Mouse (Mus musculus): ENCODE data around the gene Phf21a.
A peak's percentile ranks its signal among the peaks of the same experiment; 100 is the strongest.
"Not testable (repeated sequence)": the region's sequence is repeated elsewhere in the genome, so short reads cannot be mapped to it uniquely, and the experiment has no call there.

Gene Phf21a

DNA sequence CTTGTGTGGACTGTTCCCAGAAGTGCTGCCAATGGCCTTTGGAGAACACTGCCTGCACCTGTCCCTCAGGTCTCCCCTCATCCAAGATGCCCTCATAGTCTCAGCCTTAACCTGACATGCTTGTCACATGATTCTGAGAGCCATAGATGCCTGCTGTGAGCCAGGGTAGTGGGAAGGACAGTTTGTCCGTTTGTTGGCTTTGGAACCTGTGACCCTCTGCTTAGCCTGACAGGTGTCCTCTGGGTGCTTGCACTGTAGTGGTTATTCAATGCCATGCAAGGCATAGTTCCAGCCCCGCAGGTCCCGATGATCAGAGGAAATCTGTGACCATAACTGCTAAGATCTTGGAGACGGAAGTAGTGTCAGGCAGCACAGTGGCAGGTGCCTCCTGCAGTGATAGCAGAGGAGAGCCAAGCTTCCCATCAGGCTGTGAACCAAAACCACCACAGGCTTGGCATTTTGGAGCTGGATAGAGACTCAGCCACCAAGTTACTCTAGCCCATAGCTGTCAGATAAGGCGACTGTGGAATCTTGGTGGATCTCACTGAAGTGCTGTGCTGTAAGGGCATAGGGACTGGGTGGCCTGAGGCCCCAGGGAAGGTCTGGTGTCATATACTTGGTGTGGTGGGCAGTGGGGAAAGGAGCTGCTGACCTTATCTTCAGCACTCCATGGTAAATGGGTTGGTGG lies 289.1 kb downstream of the Phf21a start, which contains the start of gene 1700029I15Rik:
TSS of gene 1700029I15Rik (plus strand) at position 638 of the 688 bp plus-strand sequence.
- DNase-seq (ENCODE audit: low spot score in 2 of 2): no peak

DNA sequence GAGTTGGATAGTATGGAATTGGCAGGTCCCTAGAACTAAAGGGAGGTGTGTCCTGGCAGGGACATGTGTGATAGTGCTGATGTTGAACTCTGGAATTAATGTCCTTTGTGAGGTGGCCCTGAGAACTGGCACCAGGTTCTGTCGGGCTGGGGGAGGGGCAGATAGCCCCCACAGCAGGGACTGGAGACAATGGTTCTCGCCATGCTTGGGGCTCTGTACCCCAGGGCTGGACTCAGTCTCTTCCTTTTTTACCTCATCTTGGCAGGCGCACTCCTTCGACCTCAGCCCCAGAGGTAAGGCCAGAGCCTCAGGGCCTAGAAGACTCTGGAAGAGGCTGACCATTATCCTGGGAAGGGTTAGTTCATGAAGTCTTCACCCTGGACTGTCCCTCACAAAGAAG lies 289.8 kb downstream of the Phf21a start:
- DNase-seq (ENCODE audit: low spot score in 2 of 2): no peak

DNA sequence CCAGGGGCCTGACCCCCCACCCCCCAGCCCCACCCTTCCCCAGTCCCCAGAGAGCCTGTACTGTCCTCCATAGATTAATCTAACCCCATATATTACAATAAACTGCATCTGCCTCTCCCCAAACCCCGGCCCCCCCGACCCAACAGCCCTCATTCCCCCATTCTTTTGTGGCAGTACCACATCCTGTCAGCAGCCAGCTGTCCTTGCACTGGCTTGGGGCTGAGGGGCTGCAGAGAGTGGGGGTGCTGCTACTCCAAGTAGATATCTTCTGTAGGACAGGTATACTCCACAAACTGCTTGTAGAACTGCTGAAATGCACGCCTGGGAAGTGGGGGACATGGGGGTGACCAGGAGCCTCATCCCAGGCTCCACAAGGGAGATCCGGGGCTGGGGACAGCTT lies 291.2 kb downstream of the Phf21a start:
- DNase-seq (ENCODE audit: low spot score in 2 of 2): no peak

DNA sequence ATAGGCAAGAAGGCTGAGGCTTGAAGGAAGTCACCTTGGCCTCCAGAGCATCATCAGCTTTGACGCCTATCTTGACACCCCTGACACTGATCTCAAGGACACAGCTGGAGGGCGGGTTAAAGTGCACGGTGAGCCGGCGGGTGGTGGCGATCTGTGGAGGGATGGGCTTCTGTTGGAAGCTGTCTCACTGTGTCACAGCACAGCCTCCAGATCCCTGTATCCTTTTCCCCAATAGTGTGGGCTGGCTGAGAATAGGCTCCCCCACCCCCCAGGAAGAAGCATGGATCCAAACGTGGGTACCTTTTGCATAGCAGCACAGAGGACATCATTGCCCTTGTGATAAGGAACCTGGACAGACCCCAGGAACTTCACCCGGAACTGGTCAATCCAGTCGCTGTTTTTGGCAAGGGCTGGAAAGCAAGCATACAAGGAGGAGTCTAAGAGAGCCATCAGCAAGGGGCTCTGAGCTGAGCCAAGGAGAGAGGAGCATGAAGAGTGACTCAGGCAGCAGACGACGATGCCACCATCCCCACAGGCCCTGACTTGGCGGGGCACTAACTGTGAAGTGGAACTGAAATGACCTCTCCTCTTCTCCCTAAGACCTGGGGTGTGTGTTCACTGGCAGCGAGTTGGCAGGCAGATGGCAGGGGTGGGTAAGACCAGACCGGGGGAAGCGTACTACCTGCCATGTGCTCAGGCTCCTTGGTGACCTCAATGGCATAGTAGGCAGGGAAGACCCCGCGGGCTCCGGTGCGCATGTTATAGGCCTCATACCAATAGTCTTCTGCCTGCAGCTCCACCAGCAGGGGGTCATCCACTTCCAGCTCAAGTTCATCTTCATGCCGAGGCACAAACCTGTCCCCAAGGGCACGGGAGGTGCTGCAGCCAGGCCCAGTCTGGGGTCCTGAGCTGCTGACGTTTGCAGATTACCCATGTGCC lies 292.5 kb downstream of the Phf21a start:
- DNase-seq (ENCODE audit: low spot score in 2 of 2): no peak

DNA sequence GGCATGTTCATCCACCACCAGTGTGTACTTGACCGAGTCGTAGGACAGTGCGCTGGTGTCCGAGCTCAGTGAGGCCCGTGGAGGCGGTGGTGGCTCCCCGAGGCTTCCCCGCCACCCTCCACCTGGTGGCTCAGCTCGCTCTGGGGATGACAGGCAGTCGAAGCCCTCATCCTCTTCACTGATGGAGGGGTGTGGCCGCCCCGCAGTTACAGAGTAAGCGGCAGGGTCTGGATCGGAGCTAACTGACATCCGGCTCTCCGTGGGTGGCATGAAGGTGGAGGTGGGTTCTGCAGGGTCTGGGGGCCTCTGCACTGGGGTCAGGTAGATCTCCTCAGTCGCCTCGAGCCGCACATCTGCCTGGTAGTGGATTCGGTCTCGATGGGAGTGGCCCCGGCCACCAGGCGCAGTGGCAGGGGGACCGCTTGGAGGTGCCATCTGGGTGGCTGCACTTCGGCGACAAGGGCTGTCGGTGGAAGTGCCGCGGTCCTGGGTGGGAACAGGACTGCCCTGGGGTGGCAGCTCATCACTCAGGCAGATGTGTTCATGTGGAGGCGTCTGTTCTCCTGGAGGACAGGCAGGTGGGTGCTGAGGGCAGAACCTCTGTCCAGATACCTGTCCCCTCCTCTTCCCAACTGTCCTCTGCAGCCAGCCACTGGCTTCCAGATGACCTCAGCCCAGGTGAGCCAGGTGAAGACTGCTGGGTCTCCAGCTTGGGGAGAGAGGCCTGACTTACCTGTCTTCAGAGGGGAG lies 294.1 kb downstream of the Phf21a start:
- no peak for DNase-seq (ENCODE audit: low spot score in 2 of 2)

DNA sequence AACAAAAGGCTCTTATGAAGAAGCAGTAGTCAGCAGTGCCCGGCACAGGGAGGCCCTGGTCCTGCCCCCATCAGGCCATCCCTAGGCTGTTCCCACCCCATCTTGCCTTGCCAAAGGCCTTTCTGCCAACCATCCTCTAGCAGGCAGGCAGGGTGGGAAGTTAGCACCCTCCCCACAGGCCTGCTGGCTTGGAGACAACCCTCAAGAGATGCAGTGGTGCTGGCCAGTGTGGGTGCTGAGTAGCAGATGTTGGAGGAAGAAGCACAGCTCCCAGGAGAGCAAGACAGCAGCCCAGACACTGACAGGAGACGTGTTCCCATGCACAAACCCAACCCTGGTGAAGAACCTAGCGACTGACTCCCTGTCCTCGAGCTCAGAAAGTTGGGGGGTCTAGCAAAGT lies 294.7 kb downstream of the Phf21a start:
- peak in 1 of 2 experiments; percentile 52 for DNase-seq (ENCODE audit: low spot score in 2 of 2)

DNA sequence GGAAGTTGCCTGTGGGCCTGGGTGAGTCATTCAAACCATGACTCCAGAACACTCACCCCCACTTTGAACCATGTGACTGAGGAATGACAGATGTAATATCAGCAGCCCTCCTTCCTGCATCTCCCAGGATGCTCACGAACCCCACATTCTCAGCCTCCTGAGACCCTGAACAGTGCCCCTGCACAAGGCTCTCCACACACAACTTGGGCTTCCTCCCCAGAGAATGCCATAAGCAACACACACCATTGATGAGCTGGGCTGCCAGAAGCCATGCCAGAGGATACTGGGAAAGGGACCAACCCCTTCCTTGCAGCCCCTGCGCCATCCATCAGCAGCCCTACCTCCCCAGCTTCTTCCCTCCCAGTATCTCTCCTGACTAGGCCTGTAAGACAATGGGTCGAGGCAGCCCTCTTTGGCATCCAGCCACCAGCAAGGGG lies 295.2 kb downstream of the Phf21a start:
- no peak for DNase-seq (ENCODE audit: low spot score in 2 of 2)

DNA sequence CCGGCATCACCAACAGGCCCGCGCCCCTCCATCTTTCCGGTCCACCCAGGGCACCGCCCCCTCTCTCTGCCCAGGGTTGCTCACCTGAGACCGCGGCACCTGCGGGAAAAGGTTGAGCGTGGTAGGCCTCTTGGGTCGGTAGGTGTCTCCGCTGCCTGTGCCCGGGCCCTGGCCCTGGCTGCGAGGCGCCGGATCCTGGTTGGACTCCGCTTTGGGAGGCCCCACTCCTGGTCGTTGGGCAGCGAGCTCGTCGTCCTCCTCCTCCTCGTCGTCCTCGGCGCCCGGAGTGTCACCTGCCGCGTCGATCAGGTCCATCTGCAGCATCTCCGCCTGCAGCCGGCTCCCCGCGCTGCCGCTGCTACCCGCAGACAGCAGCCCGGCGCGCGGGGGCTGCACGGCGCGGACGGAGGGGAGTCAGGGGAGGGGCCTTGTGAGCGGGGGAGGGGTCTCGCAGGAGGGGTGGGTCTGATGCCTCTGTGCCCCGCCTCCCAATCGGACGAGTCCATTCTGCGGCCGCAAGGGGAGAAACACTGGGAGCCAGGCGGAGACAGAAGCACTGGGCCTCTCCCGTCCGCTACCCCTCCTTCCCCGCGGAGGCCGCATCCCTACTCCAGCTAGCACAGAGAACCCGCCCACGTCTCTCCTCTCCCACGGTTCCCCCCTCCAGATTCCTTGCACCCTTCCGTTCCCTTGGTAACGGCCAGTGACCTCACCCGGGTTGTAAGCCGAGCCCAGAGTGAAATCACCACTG lies 296.1 kb downstream of the Phf21a start:
- peak; percentile 80 for DNase-seq (ENCODE audit: low spot score in 2 of 2)

DNA sequence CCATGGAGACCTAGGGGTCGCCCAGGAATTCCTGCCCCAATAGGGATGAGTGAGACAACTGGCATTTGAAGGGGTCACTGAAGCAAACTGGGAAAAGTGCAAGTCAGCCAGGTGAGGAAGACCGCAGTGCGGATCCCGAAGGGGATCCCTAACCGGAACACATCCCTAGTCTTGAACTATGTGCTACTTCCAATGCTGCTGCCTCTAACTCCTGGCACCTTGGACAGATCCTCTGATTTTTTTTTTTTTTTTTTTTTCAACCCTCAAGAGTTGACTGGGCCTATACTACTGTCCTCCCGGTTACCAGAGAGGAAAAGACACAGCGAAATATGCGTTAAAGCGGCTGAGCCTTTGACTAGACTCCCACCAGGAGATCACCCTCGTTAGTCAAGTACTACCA lies 296.7 kb downstream of the Phf21a start:
- no peak for DNase-seq (ENCODE audit: low spot score in 2 of 2)

DNA sequence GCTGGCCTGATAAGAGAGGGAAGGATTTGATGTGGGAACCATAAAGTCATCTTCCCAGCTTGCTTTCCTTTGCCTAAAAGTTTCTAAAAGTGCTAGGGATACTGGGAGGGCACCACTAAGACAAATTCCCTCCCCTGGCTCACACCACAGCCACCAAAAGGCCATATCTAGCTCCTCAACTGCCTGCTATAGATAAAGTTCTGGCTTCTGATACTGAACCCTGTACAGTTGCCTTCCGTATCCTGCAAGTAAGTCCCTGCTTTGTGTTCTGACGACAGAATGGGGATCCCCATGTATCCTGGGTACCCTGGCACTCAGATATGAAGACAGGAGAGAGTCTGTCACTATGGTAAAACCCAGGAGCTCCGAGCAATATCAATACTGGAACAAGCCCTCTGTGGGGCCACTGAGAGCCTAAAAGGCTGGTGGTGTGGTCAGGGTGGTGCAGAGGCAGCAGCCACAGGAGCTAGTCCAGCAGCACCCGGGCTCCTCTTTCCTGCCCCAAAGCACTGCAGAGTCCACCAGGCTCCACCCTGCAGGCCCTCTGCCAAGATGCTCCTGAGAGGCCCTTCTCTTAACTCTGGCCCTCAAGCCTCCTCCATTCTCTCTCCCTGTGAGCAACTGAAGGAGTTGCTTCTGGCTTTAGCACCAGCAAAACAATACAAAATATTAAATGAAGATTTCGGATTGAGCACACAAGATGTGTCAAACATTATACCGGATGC lies 297.5 kb downstream of the Phf21a start:
- DNase-seq (ENCODE audit: low spot score in 2 of 2): no peak

DNA sequence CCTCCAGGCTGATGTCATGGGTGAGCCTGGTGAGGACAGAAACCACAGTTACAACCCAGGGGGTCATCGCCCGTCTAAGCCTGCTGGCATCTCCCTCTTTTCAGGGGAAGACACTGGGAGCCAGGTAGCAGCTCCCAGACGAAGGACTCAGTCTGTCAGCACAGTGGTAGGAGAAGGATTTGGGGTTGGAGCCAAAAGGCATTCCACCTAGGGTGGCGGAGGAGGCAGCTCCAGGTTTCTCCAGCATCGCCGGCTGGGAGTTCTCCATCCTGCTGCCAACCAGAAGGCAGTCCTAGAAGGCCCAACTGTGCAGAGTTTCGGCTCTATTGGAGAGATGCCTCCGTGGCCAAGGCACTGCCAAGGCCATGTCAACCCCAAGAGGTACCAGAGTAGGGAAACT lies 298.2 kb downstream of the Phf21a start:
- DNase-seq (ENCODE audit: low spot score in 2 of 2): no peak

DNA sequence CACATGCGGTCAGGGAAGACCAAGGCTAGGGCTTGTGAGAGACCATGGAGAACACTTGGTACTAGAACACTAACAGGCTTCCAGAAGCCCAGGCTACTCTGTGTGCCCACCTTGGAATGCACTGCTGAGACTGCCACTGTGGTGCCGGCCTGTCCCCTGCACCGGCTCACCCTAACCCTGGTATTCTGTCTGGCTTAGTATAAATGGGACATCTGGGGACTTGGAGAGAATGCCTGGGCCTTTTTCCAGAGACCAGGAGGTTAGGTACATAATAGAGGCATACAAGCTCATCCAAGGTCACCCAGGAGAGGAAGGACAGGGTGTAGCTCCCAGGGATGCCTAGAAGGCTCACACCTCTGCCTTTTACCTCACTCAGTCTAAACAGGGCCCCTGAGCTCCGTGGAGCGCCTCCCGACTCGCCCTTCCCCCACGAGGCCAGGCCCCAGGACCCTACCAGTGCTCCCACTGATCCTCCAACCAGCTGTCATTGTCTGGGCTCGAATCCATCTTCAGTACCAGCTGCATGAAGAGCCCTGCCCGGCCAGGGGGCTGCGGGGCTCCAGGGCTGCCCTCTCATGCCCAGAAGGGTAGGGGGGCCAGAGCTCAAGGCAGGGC lies 298.9 kb downstream of the Phf21a start:
- DNase-seq (ENCODE audit: low spot score in 2 of 2): no peak

DNA sequence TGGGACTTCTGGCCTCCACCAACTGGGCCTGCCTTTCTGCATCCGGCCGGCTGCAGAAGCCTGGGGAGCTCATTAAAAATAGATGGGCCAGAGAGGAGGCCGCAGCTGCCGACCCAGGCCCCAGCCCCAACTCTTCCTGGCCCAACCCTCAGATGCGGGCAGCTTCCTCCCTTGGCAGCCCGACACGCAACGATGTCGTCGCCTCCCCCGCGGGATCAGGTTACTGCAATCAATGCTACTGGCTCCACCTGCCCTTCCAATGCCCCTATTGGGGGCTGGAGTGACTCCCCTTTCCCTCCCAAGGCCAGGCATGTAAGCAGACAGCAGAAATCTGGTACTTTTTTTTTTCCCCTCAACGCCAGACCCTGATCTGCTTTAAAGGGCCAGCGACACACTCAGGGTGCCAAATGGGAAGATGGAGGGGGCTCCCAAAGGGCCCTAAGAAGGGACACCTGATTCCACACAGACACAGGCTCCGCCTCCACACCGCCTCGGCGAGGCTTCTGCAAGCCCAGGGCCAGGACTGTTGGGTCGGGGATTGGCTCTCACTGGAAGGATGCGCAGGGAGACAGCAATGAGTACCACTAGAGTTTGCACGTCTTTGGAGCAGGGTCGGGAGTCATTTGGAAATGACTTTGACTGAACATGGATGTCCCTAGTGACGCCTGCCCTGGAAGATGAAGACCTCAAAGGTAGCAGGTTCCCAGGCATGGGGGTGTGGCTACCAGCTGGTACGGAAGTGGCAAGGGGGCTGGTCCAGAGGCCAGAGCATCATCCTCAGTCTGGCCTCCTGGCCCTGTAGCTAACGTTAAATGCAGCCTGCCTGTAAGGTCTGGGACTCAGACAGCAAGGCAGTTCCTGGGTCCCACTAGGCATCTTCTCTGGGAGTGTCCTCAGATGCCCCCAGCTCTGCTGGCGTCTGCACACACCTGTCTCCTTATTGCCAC lies 299.7 kb downstream of the Phf21a start:
- DNase-seq (ENCODE audit: low spot score in 2 of 2): no peak

DNA sequence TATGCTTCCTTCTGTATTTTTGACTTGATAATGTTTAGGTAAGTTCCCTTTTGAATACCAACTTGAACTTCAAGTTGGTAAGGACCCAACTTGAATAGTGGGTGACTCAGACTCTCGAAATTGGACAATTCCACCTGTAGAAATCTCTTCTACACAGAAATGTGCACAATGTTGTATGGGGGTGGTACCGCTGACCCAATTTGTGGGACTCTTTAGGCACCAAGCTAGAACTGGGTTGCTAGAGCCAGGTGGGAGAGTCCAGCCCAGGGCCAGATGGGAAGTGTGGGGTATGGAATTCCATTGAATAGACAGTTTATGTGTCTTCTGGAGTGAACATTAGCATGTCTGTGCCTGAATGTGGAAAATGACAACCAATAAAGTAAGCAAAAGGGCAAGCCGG lies 302.6 kb downstream of the Phf21a start:
- DNase-seq (ENCODE audit: low spot score in 2 of 2): no peak

DNA sequence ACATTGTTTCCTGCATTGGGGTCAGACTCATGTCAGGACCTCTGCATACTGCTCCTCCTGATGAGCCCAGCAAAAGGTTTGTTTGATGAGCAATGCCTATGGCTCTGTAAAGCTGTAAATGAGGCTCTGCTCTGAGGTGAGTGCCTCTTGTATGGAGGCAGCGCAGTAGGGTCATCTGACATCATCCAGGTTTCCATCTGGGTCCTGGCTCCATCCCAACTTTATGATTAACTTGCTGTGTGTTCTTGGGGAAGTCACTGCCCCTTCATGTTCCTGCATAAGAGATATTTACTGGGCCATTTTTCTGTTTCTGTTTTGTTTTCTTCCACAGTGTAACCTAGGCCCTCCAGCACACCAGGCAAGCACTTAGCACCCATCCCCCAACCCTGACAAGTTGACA lies 304.5 kb downstream of the Phf21a start:
- no peak for DNase-seq (ENCODE audit: low spot score in 2 of 2)

DNA sequence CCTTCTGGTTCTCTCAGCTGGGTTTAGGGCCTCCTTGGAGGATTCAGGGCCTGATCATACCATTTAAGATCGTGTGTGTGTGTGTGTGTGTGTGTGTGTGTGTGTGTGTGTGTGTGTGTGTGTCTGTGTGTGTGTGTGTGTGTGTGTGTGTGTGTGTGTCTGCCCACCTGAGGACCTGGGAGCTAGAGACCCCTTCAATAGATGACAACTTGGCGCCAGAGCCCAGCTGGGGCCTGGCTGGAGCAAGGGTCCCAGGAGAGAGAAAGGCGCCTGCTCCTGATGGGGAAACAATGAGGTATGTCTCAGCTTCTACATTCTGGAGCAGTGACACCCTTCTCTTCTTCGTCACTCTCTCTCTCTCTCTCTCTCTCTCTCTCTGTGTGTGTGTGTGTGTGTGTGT lies 307.0 kb downstream of the Phf21a start:
- not testable (repeated sequence) for DNase-seq (ENCODE audit: low spot score in 2 of 2)

DNA sequence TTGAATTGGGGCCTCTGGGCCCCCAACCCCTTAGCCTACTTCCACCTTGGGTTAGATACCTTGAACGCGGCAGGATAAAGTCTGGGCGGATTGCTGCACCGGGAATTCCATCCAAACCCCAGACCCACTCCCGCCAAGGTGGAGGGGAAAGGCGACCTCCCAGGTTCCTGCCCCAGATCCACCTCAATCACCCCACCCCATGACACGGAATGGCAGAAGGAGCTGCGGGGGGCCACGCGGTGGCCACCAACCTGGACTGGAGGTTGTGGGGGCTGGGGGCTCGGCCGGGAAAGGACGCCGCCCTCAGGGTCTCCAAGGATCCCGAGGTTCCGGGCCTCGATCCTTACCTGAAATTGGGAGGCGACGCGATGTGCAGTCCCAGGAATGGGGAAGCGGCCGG lies 307.8 kb downstream of the Phf21a start:
- no peak for DNase-seq (ENCODE audit: low spot score in 2 of 2)

DNA sequence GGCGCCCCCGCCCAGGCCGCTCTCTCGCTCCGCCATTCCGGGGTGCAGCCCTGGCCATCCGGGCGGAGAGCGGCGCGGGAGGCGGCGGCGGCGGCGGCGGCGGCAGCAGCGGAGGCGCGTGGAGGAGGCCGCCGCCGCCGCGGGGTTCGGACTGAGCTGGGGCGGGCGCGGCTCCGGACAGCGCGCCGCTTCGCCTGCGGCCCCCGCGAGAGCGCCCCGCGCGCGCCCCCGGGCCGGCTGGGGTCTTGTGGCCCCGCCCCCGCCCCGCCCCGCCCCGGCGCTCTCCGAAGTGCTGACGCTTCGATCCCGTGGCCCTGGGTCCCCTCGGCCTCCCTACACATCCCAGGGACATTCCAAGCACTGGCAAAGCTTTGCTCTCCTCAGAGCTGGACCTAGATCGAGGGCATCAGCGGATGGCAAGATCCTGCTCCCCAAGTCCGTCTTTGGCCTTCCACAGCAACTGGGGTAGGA lies 308.2 kb downstream of the Phf21a start, which contains the start of gene Mapk8ip1:
TSS of gene Mapk8ip1 (minus strand) at position 173 of the 471 bp plus-strand sequence.
- no peak for DNase-seq (ENCODE audit: low spot score in 2 of 2)

All from frontal cortex, postnatal 25 days (tissue).